Mouse (Mus musculus) olfactory bulb, adult 2 months (tissue): ENCODE data around the gene Kalrn.

ENCODE experiments used
- CTCF ChIP-seq: fragments of 200-500 bp; IDR thresholded peaks from 2 replicates; pipeline ENCODE4 v1.5.1; 2012; ENCODE audit warnings: low read depth, mild to moderate bottlenecking, low read length, moderate library complexity; ENCODE audit not compliant: insufficient read depth
- POLR2A ChIP-seq: fragments of 200-500 bp; IDR thresholded peaks from 2 replicates; pipeline ENCODE4 v1.6.1; 2012; ENCODE audit warnings: mild to moderate bottlenecking, low read depth, low read length, moderate library complexity; ENCODE audit not compliant: insufficient read depth

- no peak for TF ChIP-seq CTCF
- no peak for TF ChIP-seq POLR2A
Measured at GRCm38 (mm10) chr16:34407036-34407435, 166.3 kb downstream of the Kalrn start.
